ENCODE assay signal across 23 mouse cellular contexts in the genomic region with DNA sequence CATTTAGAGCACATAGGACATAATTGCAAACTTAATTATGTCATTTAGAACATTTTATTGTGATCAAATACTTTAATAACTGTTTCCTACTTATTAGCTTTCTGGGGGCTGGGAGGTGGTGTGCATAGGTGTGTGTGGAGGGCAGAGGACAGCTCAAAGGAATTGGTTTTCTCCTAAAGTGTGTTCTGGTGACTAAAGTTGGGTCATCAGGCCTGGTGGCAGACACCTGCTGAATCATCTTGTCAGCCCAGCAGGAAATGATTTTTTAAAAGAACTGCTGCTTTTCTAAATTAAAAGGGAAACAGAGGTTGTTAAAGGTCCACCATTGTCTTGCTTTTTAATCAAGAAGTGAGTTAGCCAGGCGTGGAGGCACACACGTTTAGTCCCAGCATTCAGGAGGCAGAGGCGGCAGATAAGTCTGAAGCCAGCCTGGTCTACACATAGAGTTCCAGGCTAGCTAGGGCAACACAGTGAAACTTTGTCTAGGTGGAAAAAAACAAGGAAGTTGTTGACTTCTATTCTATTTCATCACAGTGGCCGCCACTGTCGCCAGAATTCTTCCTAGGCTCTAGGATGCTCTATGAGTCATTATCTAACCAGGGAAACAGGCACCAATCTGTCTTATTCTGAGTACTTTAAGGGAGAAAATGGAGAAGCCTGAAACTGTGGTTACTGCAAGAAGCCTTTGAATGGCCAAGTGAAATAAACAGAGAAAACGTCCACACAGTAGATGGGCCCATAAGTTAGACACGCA. TPM values are rescaled to one million over a fixed set of nuclear protein-coding genes. Genes with fewer than 3 reads are reported as not detected.
DNase-seq lines count a peak whose midpoint lies in the region; ATAC-seq and TF ChIP-seq lines count a peak whose summit lies in the region.
"Had no signal": no experiment of that assay in that cellular context is flagged by ENCODE, and none has a peak within 500 bp of the region (broad histone marks: within the 10 kb centered on the region; RNA-seq: fewer than 3 reads in every experiment).

No protein-coding gene starts in this region.

- H3K9ac ChIP-seq in midbrain, embryonic 11.5 days (ENCODE audit: low read length) = no peak overlapping the region
- H3K9ac ChIP-seq in midbrain, embryonic 15.5 days = no peak overlapping the region
- no peak overlapping the region for H3K9ac ChIP-seq in forebrain, embryonic 14.5 days (ENCODE audit: low read length)
- H3K9ac ChIP-seq: heart, embryonic 15.5 days; intestine, embryonic 15.5 days; limb, embryonic 15.5 days; liver, embryonic 15.5 days; neural tube, embryonic 15.5 days had no signal

- ATAC-seq in midbrain, embryonic 11.5 days (ENCODE audit: low FRiP score) = no peak
- ATAC-seq in midbrain, embryonic 15.5 days (replicated peaks) = no peak
- peak; percentile 96 for ATAC-seq in megakaryocyte, adult 5-6 weeks (ENCODE audit: poor library complexity, severe bottlenecking)
- no peak for ATAC-seq in forebrain, embryonic 14.5 days
- ATAC-seq: hindbrain, embryonic 16.5 days; intestine, embryonic 15.5 days; midbrain, embryonic 16.5 days had no signal

- TF ChIP-seq POLR2A in bone marrow, adult 2 months (IDR thresholded peaks at IDR 0.05; ENCODE audit: borderline replicate concordance, control insufficient read depth, low read depth, low read length) = no peak

- peak; percentile 33 for DNase-seq in midbrain, embryonic 11.5 days (ENCODE audit: low spot score, missing footprints)
- no peak for DNase-seq in yolk sac, embryonic 10.5 days (ENCODE audit: low spot score)
- no peak for DNase-seq in forebrain, embryonic 14.5 days (ENCODE audit: low spot score)
- DNase-seq in layer of hippocampus, adult 8-10 months (ENCODE audit: low spot score in 2 of 2) = no peak
- DNase-seq: cerebellum, adult 9-10 months; gastrocnemius, adult 2 months; heart, postnatal 4 days; kidney, adult 8-10 months; kidney, postnatal 10 days; left cerebral cortex, postnatal 4 days; thymus, adult 18-20 months; thymus, postnatal 36 days had no signal

- 79% methylated on average over 7 of the region's 7 CpGs for WGBS in midbrain, embryonic 11.5 days
- 81% methylated on average over 7 of the region's 7 CpGs for WGBS in midbrain, embryonic 15.5 days
- 33% methylated on average over 7 of the region's 7 CpGs for WGBS in bone marrow, adult 2 months
- WGBS in forebrain, embryonic 14.5 days = 76% methylated on average over 7 of the region's 7 CpGs

- no peaks in the 10 kb centered on the region for H3K9me3 ChIP-seq in midbrain, embryonic 11.5 days (ENCODE audit: control insufficient read depth, low read length)
- H3K9me3 ChIP-seq in midbrain, embryonic 15.5 days = no peaks in the 10 kb centered on the region
- no peaks in the 10 kb centered on the region for H3K9me3 ChIP-seq in forebrain, embryonic 14.5 days (replicated peaks; ENCODE audit: control insufficient read depth, low read length)
- H3K9me3 ChIP-seq: forebrain, embryonic 10.5 days; heart, embryonic 15.5 days; intestine, embryonic 15.5 days; limb, embryonic 15.5 days; liver, embryonic 15.5 days; neural tube, embryonic 15.5 days had no signal

- no peak overlapping the region for H3K4me2 ChIP-seq in midbrain, embryonic 11.5 days
- H3K4me2 ChIP-seq in midbrain, embryonic 15.5 days = no peak overlapping the region
- no peak overlapping the region for H3K4me2 ChIP-seq in forebrain, embryonic 14.5 days (ENCODE audit: low read length)
- H3K4me2 ChIP-seq: heart, embryonic 15.5 days; intestine, embryonic 15.5 days; limb, embryonic 15.5 days; liver, embryonic 15.5 days; neural tube, embryonic 15.5 days had no signal

- no peaks in the 10 kb centered on the region for H3K4me1 ChIP-seq in midbrain, embryonic 11.5 days (ENCODE audit: control insufficient read depth, insufficient read depth, low read length)
- no peaks in the 10 kb centered on the region for H3K4me1 ChIP-seq in midbrain, embryonic 15.5 days
- no peaks in the 10 kb centered on the region; the same call in 1 of the 2 replicates for H3K4me1 ChIP-seq in bone marrow, adult 2 months (ENCODE audit: control insufficient read depth, insufficient read depth, low read length)
- H3K4me1 ChIP-seq in forebrain, embryonic 14.5 days (ENCODE audit: control insufficient read depth, insufficient read depth, low read length) = no peaks in the 10 kb centered on the region
- H3K4me1 ChIP-seq: forebrain, embryonic 10.5 days; heart, embryonic 15.5 days; intestine, embryonic 15.5 days; limb, embryonic 15.5 days; liver, embryonic 15.5 days; neural tube, embryonic 15.5 days had no signal

- no peaks in the 10 kb centered on the region for H3K36me3 ChIP-seq in midbrain, embryonic 11.5 days (ENCODE audit: control insufficient read depth, insufficient read depth, low read length)
- H3K36me3 ChIP-seq in midbrain, embryonic 15.5 days (replicated peaks) = no peaks in the 10 kb centered on the region
- peaks cover 1% of the 10 kb centered on the region; the same call in 1 of the 2 replicates for H3K36me3 ChIP-seq in forebrain, embryonic 14.5 days (ENCODE audit: control insufficient read depth, insufficient read depth, low read length)
- H3K36me3 ChIP-seq: forebrain, embryonic 10.5 days; heart, embryonic 15.5 days; intestine, embryonic 15.5 days; limb, embryonic 15.5 days; liver, embryonic 15.5 days; neural tube, embryonic 15.5 days had no signal

- H3K27me3 ChIP-seq in midbrain, embryonic 11.5 days (ENCODE audit: control insufficient read depth, insufficient read depth, low read length) = no peaks in the 10 kb centered on the region
- H3K27me3 ChIP-seq in midbrain, embryonic 15.5 days (replicated peaks) = no peaks in the 10 kb centered on the region
- no peaks in the 10 kb centered on the region for H3K27me3 ChIP-seq in forebrain, embryonic 14.5 days (replicated peaks; ENCODE audit: control insufficient read depth, insufficient read depth, low read length)
- H3K27me3 ChIP-seq: heart, embryonic 15.5 days; intestine, embryonic 15.5 days; limb, embryonic 15.5 days; liver, embryonic 15.5 days; neural tube, embryonic 15.5 days had no signal

- no peak for TF ChIP-seq CTCF in bone marrow, adult 2 months (IDR thresholded peaks at IDR 0.05; ENCODE audit: control insufficient read depth, insufficient read depth, low read length)

- H3K4me3 ChIP-seq in midbrain, embryonic 11.5 days (ENCODE audit: low read depth, low read length) = no peak overlapping the region
- no peak overlapping the region for H3K4me3 ChIP-seq in midbrain, embryonic 15.5 days
- H3K4me3 ChIP-seq in bone marrow, adult 2 months (replicated peaks; ENCODE audit: control insufficient read depth, low read depth, low read length) = no peak overlapping the region
- no peak overlapping the region for H3K4me3 ChIP-seq in forebrain, embryonic 14.5 days (ENCODE audit: low read depth, low read length)
- H3K4me3 ChIP-seq: forebrain, embryonic 10.5 days; gastrocnemius, adult 2 months; heart, embryonic 15.5 days; intestine, embryonic 15.5 days; limb, embryonic 15.5 days; liver, embryonic 15.5 days; neural tube, embryonic 15.5 days had no signal

- H3K27ac ChIP-seq in midbrain, embryonic 11.5 days (ENCODE audit: low read depth, low read length) = no peak overlapping the region
- H3K27ac ChIP-seq in midbrain, embryonic 15.5 days = no peak overlapping the region
- peak overlapping the region; percentile 57; the same call in 1 of the 2 replicates for H3K27ac ChIP-seq in bone marrow, adult 2 months (ENCODE audit: control insufficient read depth, insufficient read depth, low read depth, low read length, poor library complexity)
- H3K27ac ChIP-seq in forebrain, embryonic 14.5 days (ENCODE audit: low read depth, low read length) = no peak overlapping the region
- H3K27ac ChIP-seq: forebrain, embryonic 10.5 days; gastrocnemius, adult 2 months; heart, embryonic 15.5 days; intestine, embryonic 15.5 days; limb, embryonic 15.5 days; liver, embryonic 15.5 days; neural tube, embryonic 15.5 days had no signal

RNA-seq across cellular contexts. Expression of a gene that starts 24.3 kb away (rescaled TPM):
- 3.1 and 3.4 TPM in 2 replicates for polyA plus RNA-seq in midbrain, embryonic 11.5 days (2014; fragmentation: Nextera tagmentation; extraction: Ambion mirVana)
- 11.6 TPM in 2 replicates for polyA plus RNA-seq in midbrain, embryonic 15.5 days (2015; fragmentation: Nextera tagmentation; extraction: Ambion mirVana)
- polyA plus RNA-seq in bone marrow, adult 2 months (2011; ENCODE audit: insufficient read depth, insufficient read length, low replicate concordance, missing spikeins) = 2.8 and 8.3 TPM in 2 replicates
- 30.6 and 33.0 TPM in 2 replicates for total RNA-seq in megakaryocyte, adult 5-6 weeks (2015)
- 26.8 and 31.8 TPM in 2 replicates for total RNA-seq in megakaryocyte, adult 5-6 weeks (2017)
- polyA plus RNA-seq in forebrain, embryonic 14.5 days (2014; fragmentation: Nextera tagmentation; extraction: Ambion mirVana) = 4.3 and 7.2 TPM in 2 replicates
- total RNA-seq in layer of hippocampus, adult 8-10 months (2022) = 10 to 100 TPM; 78.0 to 94.4 (median 85.5) TPM
